ENCODE assay signal across 10 mouse cellular contexts in genomic region chr4:131100796-131101156, GRCm38 (mm10).
A peak's percentile ranks its signal among the peaks of the same experiment; 100 is the strongest.
DNase-seq lines count a peak whose midpoint lies in the region; ATAC-seq and TF ChIP-seq lines count a peak whose summit lies in the region.
"Had no signal": no experiment of that assay in that cellular context is flagged by ENCODE, and none has a peak within 500 bp of the region (broad histone marks: within the 10 kb centered on the region; RNA-seq: fewer than 3 reads in every experiment).

No protein-coding gene starts in this region.

- peak overlapping the region; percentile 19 for H3K4me2 ChIP-seq in hindbrain, embryonic 11.5 days (replicated peaks; ENCODE audit: low read depth, low read length)
- H3K4me2 ChIP-seq in hindbrain, postnatal 0 days (ENCODE audit: low read depth, low read length): no peak overlapping the region
- H3K4me2 ChIP-seq in limb, embryonic 12.5 days: peak overlapping the region; percentile 39

- H3K4me3 ChIP-seq in hindbrain, embryonic 11.5 days (ENCODE audit: low read depth, low read length): no peak overlapping the region
- no peak overlapping the region for H3K4me3 ChIP-seq in hindbrain, postnatal 0 days (ENCODE audit: low read length)
- H3K4me3 ChIP-seq in ES-E14 (ENCODE audit: insufficient read depth in 1 of 2, low read depth in 1 of 2, low read length in 2 of 2, poor library complexity in 1 of 2, severe bottlenecking in 1 of 2): peak overlapping the region; percentile 18 to 44
- H3K4me3 ChIP-seq in limb, embryonic 12.5 days (replicated peaks): peak overlapping the region; percentile 11; the same call in 1 of the 2 replicates

- no peaks in the 10 kb centered on the region; the same call in 1 of the 2 replicates for H3K27me3 ChIP-seq in hindbrain, embryonic 11.5 days (ENCODE audit: control insufficient read depth, insufficient read depth, low read length)
- H3K27me3 ChIP-seq in hindbrain, postnatal 0 days (ENCODE audit: insufficient read depth, low read length): no peaks in the 10 kb centered on the region
- H3K27me3 ChIP-seq in limb, embryonic 12.5 days: no peaks in the 10 kb centered on the region

- no peaks in the 10 kb centered on the region for H3K4me1 ChIP-seq in hindbrain, embryonic 11.5 days (replicated peaks; ENCODE audit: control insufficient read depth, insufficient read depth, low read length)
- no peaks in the 10 kb centered on the region for H3K4me1 ChIP-seq in hindbrain, postnatal 0 days (ENCODE audit: insufficient read depth, low read length)
- H3K4me1 ChIP-seq in ES-E14 (ENCODE audit: control insufficient read depth in 2 of 2, insufficient read depth in 2 of 2, low read length in 2 of 2, poor library complexity in 1 of 2): peaks cover 0 to 3% of the 10 kb centered on the region in 2 experiments; a peak in 1 of 4 replicates
- peaks cover 7% of the 10 kb centered on the region; the same call in 1 of the 2 replicates for H3K4me1 ChIP-seq in limb, embryonic 12.5 days (replicated peaks)

- no peak for TF ChIP-seq CTCF in hindbrain, postnatal 0 days (IDR thresholded peaks at IDR 0.05; ENCODE audit: low read depth)

- no peak overlapping the region for H3K27ac ChIP-seq in hindbrain, embryonic 11.5 days (ENCODE audit: low read depth, low read length)
- H3K27ac ChIP-seq in hindbrain, postnatal 0 days: no peak overlapping the region
- no peak overlapping the region for H3K27ac ChIP-seq in ES-E14 (ENCODE audit: insufficient read depth, low read depth, low read length, poor library complexity, severe bottlenecking)
- no peak overlapping the region for H3K27ac ChIP-seq in limb, embryonic 12.5 days

- no peak overlapping the region for H3K9ac ChIP-seq in hindbrain, embryonic 11.5 days (ENCODE audit: low read depth, low read length)
- H3K9ac ChIP-seq in hindbrain, postnatal 0 days (replicated peaks; ENCODE audit: low read length): no peak overlapping the region
- H3K9ac ChIP-seq in ES-E14 (ENCODE audit: insufficient read depth, low read depth, low read length, poor library complexity, severe bottlenecking): peak overlapping the region; percentile 15; the same call in 1 of the 2 replicates
- no peak overlapping the region for H3K9ac ChIP-seq in limb, embryonic 12.5 days (replicated peaks)

- in situ Hi-C loops in ES-E14 (cut with MboI; ENCODE audit: low sequenced_read_pairs in 2 of 2, unreplicated experiment in 2 of 2): no loop called here

- no peaks in the 10 kb centered on the region for H3K36me3 ChIP-seq in hindbrain, embryonic 11.5 days (ENCODE audit: control insufficient read depth, insufficient read depth, low read length)
- H3K36me3 ChIP-seq in hindbrain, postnatal 0 days (ENCODE audit: insufficient read depth, low read length): no peaks in the 10 kb centered on the region
- no peaks in the 10 kb centered on the region for H3K36me3 ChIP-seq in ES-E14 (ENCODE audit: control insufficient read depth, insufficient read depth, low read length, poor library complexity, severe bottlenecking)
- no peaks in the 10 kb centered on the region for H3K36me3 ChIP-seq in limb, embryonic 12.5 days
- H3K36me3 ChIP-seq: G1E had no signal

- no peak for ATAC-seq in hindbrain, embryonic 11.5 days (ENCODE audit: low FRiP score)
- no peak for ATAC-seq in hindbrain, postnatal 0 days
- ATAC-seq in limb, embryonic 12.5 days (ENCODE audit: insufficient number of reproducible peaks, insufficient read depth, low FRiP score, low TSS enrichment, low read depth): no peak

- WGBS in hindbrain, embryonic 11.5 days: 17% methylated on average over 13 of the region's 13 CpGs
- 21% methylated on average over 13 of the region's 13 CpGs for WGBS in hindbrain, postnatal 0 days
- 14% methylated on average over 13 of the region's 13 CpGs for WGBS in limb, embryonic 12.5 days

- DNase-seq in hindbrain, embryonic 11.5 days (ENCODE audit: low spot score): no peak
- DNase-seq in hindbrain, postnatal 0 days (ENCODE audit: low spot score): no peak
- DNase-seq in A20 (ENCODE audit: low read depth, low spot score): peak; percentile 21
- no peak for DNase-seq in ES-E14 (ENCODE audit: low read depth, low spot score)
- DNase-seq in gastrocnemius, postnatal 4 days (ENCODE audit: low spot score in 2 of 2): no peak
- no peak for DNase-seq in right cerebral cortex, postnatal 25 days
- DNase-seq: gastrocnemius, postnatal 36 days; kidney, postnatal 36 days had no signal

- no peaks in the 10 kb centered on the region for H3K9me3 ChIP-seq in hindbrain, embryonic 11.5 days (ENCODE audit: control insufficient read depth, low read length)
- H3K9me3 ChIP-seq in hindbrain, postnatal 0 days (ENCODE audit: low read length): no peaks in the 10 kb centered on the region
- no peaks in the 10 kb centered on the region for H3K9me3 ChIP-seq in ES-E14 (ENCODE audit: control insufficient read depth, insufficient read depth, low read depth, low read length)
- H3K9me3 ChIP-seq in limb, embryonic 12.5 days: no peaks in the 10 kb centered on the region
- H3K9me3 ChIP-seq: G1E had no signal

TF ChIP-seq in ES-E14, 5 proteins besides CTCF, POLR2A, EP300 and RAD21:
- TF ChIP-seq ZNF384 (IDR thresholded peaks at IDR 0.05; ENCODE audit: low read depth, low read length) (no peak), HCFC1 (IDR thresholded peaks at IDR 0.05; ENCODE audit: borderline replicate concordance, insufficient read depth, low read length) (no peak), ZC3H11A (IDR thresholded peaks at IDR 0.05; ENCODE audit: borderline replicate concordance, low read depth, low read length) (no peak), MAFK (IDR thresholded peaks at IDR 0.05; ENCODE audit: insufficient read depth, low read depth, low read length) (no peak), CHD2 (IDR thresholded peaks at IDR 0.05; ENCODE audit: low read depth, low read length) (no peak)

Comparison
In these comparisons a context has a peak if more than half of its experiments do, and no peak if none do; other contexts are left out.
1. H3K4me3 ChIP-seq: peak in ES-E14 (2 of 2) and limb, embryonic 12.5 days (single experiment); none in hindbrain, embryonic 11.5 days (single experiment) and hindbrain, postnatal 0 days (single experiment).